Mouse (Mus musculus) naive thymus-derived CD4-positive, alpha-beta T cell, adult 5 months (primary cell): ENCODE data around the gene Olfr926. TPM values are rescaled to one million over a fixed set of nuclear protein-coding genes. Genes with fewer than 3 reads are reported as not detected.

Source experiments
- polyA plus RNA-seq: library from polyadenylated mRNA; unstranded; fragments of 100-300 nt; shearing (Covaris generic); gene quantifications from one replicate; pipeline ENCODE4 v1.2.1, GENCODE M21; 2017

Gene Olfr926
- not detected for polyA plus RNA-seq

DNA sequence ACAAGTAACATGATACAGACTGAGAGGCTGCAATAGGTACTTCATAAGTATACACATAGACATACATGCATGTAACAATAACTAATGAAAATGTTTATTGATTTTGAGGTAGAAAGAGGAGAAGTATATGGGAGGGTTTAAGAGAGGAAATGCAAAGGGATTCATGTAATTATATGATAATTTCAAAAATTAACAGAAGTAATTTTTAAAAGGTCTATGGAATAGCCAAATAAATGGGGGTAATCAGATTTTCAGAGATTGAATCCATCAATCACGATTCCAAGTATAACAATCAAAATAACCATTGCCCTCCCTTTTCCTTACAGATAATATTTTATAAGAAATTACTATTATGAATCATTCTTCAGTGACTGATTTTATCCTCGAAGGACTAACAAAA lies at the start of gene Olfr926:
TSS of gene Olfr926 (plus strand) at position 301 of the 400 bp plus-strand sequence.

DNA sequence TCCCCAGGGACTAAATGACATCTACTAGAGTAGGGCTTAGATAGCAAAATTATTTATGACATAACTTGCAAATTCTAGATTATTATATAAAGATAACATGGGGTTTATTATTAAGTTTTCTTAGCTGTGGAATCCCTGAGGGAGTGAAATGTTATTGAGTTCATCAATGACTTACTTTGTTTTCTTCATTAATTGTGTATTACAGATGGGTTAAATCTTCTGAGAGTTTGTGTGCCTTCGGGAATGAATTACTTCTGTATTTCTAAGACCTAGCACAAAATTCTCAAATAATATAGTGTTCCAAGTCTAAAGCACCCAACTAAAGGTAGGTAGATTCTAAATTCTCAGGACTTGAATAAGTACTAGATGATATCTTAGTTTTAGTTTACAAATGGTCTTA lies 32.8 kb upstream of the Olfr926 start, which contains the start of gene Olfr924:
TSS of gene Olfr924 (plus strand) at position 301 of the 400 bp plus-strand sequence.

DNA sequence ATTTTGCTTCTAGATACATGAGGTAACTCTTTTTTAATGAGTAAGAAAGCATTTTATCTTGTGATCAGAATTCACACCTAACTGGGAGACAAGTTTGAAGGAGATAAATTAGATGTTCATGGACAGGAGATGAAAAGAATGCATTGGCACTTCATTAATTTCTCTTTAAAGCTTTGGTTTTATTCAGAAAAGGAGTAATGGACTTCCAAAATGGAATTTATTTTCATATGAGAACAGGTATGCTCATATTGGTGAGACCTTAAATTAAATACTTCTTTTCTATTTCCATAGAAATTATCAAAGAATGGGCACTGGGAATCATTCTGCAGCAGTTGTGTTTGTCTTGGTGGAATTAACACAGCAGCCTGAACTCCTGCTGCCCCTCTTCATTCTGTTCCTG lies 22.2 kb upstream of the Olfr926 start, which contains the start of gene Olfr26:
TSS of gene Olfr26 (plus strand) at position 301 of the 400 bp plus-strand sequence.

Other genes starting within 250 kb of the Olfr926 start
- not detected for gene Olfr916, start 217.3 kb upstream of the Olfr926 start, polyA plus RNA-seq
- gene Olfr917, start 211.3 kb upstream of the Olfr926 start, polyA plus RNA-seq, result not detected
- gene Olfr918, start 202.5 kb upstream of the Olfr926 start, polyA plus RNA-seq, result not detected
- gene Olfr919, start 173.5 kb upstream of the Olfr926 start, polyA plus RNA-seq, result not detected
- gene Vwa5a, start 158.9 kb upstream of the Olfr926 start, polyA plus RNA-seq, result 7.8 TPM
- 0.17 TPM for gene Olfr920, start 124.8 kb upstream of the Olfr926 start, polyA plus RNA-seq
- gene Olfr921, start 104.1 kb upstream of the Olfr926 start, polyA plus RNA-seq, result not detected
- not detected for gene Olfr922, start 62.5 kb upstream of the Olfr926 start, polyA plus RNA-seq
- not detected for gene Olfr923, start 50.6 kb upstream of the Olfr926 start, polyA plus RNA-seq
- gene Olfr924, start 32.7 kb upstream of the Olfr926 start, polyA plus RNA-seq, result not detected
- gene Olfr26, start 22.1 kb upstream of the Olfr926 start, polyA plus RNA-seq, result not detected
- gene Olfr930, start 52.7 kb downstream of the Olfr926 start, polyA plus RNA-seq, result not detected
- gene Olfr933, start 95.2 kb downstream of the Olfr926 start, polyA plus RNA-seq, result not detected
- not detected for gene Olfr934, start 111.2 kb downstream of the Olfr926 start, polyA plus RNA-seq
- gene Olfr935, start 122.6 kb downstream of the Olfr926 start, polyA plus RNA-seq, result not detected
- gene Olfr146, start 146.3 kb downstream of the Olfr926 start, polyA plus RNA-seq, result not detected
- not detected for gene Olfr937, start 187.8 kb downstream of the Olfr926 start, polyA plus RNA-seq
- not detected for gene Olfr938, start 201.8 kb downstream of the Olfr926 start, polyA plus RNA-seq